Mouse (Mus musculus) lung, adult 10 weeks (tissue): Measurements from ENCODE around the gene Calcoco1. TPM values are rescaled to one million over a fixed set of nuclear protein-coding genes. Genes with fewer than 3 reads are reported as not detected.

Experiments
- polyA plus RNA-seq: library from polyadenylated mRNA; stranded (reverse); fragments of 350-450 nt; fragmentation: Illumina TruSeq; extraction: RNeasy Lipid Tissue Mini Kit (QIAGEN cat#74804); gene quantifications from one replicate; pipeline ENCODE4 v1.2.3, GENCODE M21; 2014; ENCODE audit warnings: low read depth, low replicate concordance; ENCODE audit not compliant: insufficient read depth

Calcoco1 gene
- polyA plus RNA-seq: 44.1 TPM

GRCm38 (mm10) chr15:102721980-102722475 is at the start of gene Calcoco1:
Gene Calcoco1 (minus strand): TSS chr15:102722178.

GRCm38 (mm10) chr15:102672215-102673071 is 49.5 kb downstream of the Calcoco1 start, which contains the start of gene Atp5g2:
Gene Atp5g2 (minus strand): TSS chr15:102672352.

Other genes starting within 250 kb of the Calcoco1 start
- not detected for gene Gm10337, start 218.5 kb downstream of the Calcoco1 start, polyA plus RNA-seq
- gene Map3k12, start 205.1 kb downstream of the Calcoco1 start, polyA plus RNA-seq: 3.0 TPM
- 23.7 TPM for gene Tarbp2, start 204.0 kb downstream of the Calcoco1 start, polyA plus RNA-seq
- 3.4 TPM for gene Npff, start 197.2 kb downstream of the Calcoco1 start, polyA plus RNA-seq
- not detected for gene Gm28047, start 97.1 kb downstream of the Calcoco1 start, polyA plus RNA-seq
- gene Atf7, start 96.7 kb downstream of the Calcoco1 start, polyA plus RNA-seq: 48.0 TPM
- gene Atp5g2, start 49.8 kb downstream of the Calcoco1 start, polyA plus RNA-seq: 300 TPM
- gene Hoxc13, start 198.9 kb upstream of the Calcoco1 start, polyA plus RNA-seq: not detected
- not detected for gene Hoxc12, start 214.6 kb upstream of the Calcoco1 start, polyA plus RNA-seq
- gene Hoxc11, start 232.2 kb upstream of the Calcoco1 start, polyA plus RNA-seq: not detected
- not detected for gene Hoxc10, start 244.6 kb upstream of the Calcoco1 start, polyA plus RNA-seq
- 0.30 TPM for gene Hoxc5, start 245.3 kb upstream of the Calcoco1 start, polyA plus RNA-seq